Mouse (Mus musculus): ENCODE data around the gene Apobec1. TPM values are rescaled to one million over a fixed set of nuclear protein-coding genes. Genes with fewer than 3 reads are reported as not detected.
"Not testable (repeated sequence)": the region's sequence is repeated elsewhere in the genome, so short reads cannot be mapped to it uniquely, and the experiment has no call there.

The Apobec1 gene
- total and polyA plus RNA-seq, 3 experiments, result 11.7 to 13.5 (median 13.4) TPM

GRCm38 (mm10) chr6:122560427-122560826, 41.8 kb downstream of the Apobec1 start:
- peak; percentile 55 for DNase-seq

GRCm38 (mm10) chr6:122556959-122557561, 45.2 kb downstream of the Apobec1 start:
- peak; percentile 61 for DNase-seq

- no peak for DNase-seq
These were observed 47.0 kb downstream of the Apobec1 start for GRCm38 (mm10) chr6:122555266-122555665.

- no peak for DNase-seq
These were observed 48.1 kb downstream of the Apobec1 start for GRCm38 (mm10) chr6:122554102-122554501.

GRCm38 (mm10) chr6:122553606-122554005, 48.6 kb downstream of the Apobec1 start, which contains the start of gene Aicda:
Gene Aicda (plus strand): TSS chr6:122553801.
- no peak for DNase-seq

GRCm38 (mm10) chr6:122545948-122546347, 56.3 kb downstream of the Apobec1 start:
- no peak for DNase-seq

GRCm38 (mm10) chr6:122545289-122545882, 56.9 kb downstream of the Apobec1 start:
- DNase-seq, result no peak

GRCm38 (mm10) chr6:122544672-122545071, 57.6 kb downstream of the Apobec1 start:
- no peak for DNase-seq

GRCm38 (mm10) chr6:122543574-122543973, 58.7 kb downstream of the Apobec1 start:
- DNase-seq, result no peak

GRCm38 (mm10) chr6:122542459-122542858, 59.8 kb downstream of the Apobec1 start:
- not testable (repeated sequence) for DNase-seq

GRCm38 (mm10) chr6:122539564-122539963, 62.7 kb downstream of the Apobec1 start:
- no peak for DNase-seq

- DNase-seq, result no peak
These were observed 68.2 kb downstream of the Apobec1 start for GRCm38 (mm10) chr6:122534032-122534431.

GRCm38 (mm10) chr6:122532883-122533302, 69.4 kb downstream of the Apobec1 start:
- peak; percentile 28 for DNase-seq

- peak; percentile 5 for DNase-seq
These were observed 70.6 kb downstream of the Apobec1 start for GRCm38 (mm10) chr6:122531466-122532174.

GRCm38 (mm10) chr6:122528136-122528535, 74.1 kb downstream of the Apobec1 start:
- DNase-seq, result no peak

Other genes with a start within 250 kb of the Apobec1 start
- not detected for gene Rimklb, start 103.7 kb downstream of the Apobec1 start, total RNA-seq (2021)
- gene Rimklb, start 103.7 kb downstream of the Apobec1 start, polyA plus RNA-seq (2012; rRNA removed), result 0.09 TPM in 1 of 2 replicates, not detected in the other
- gene Mfap5, start 96.6 kb downstream of the Apobec1 start, total RNA-seq (2021), result 10 to 100 TPM; 15.5 to 22.6 TPM
- gene Mfap5, start 96.6 kb downstream of the Apobec1 start, polyA plus RNA-seq (2012; rRNA removed), result 38.2 and 38.8 TPM in 2 replicates
- gene Aicda, start 48.6 kb downstream of the Apobec1 start, total RNA-seq (2021), result not detected
- not detected in 2 replicates for gene Aicda, start 48.6 kb downstream of the Apobec1 start, polyA plus RNA-seq (2012; rRNA removed)
- not detected for gene Gdf3, start 7.6 kb upstream of the Apobec1 start, total RNA-seq (2021)
- gene Gdf3, start 7.6 kb upstream of the Apobec1 start, polyA plus RNA-seq (2012; rRNA removed), result 0.04 and 0.08 TPM in 2 replicates
- gene Dppa3, start 24.0 kb upstream of the Apobec1 start, total RNA-seq (2021), result not detected
- not detected in 2 replicates for gene Dppa3, start 24.0 kb upstream of the Apobec1 start, polyA plus RNA-seq (2012; rRNA removed)
- gene Nanog, start 105.0 kb upstream of the Apobec1 start, total RNA-seq (2021), result not detected
- not detected in 2 replicates for gene Nanog, start 105.0 kb upstream of the Apobec1 start, polyA plus RNA-seq (2012; rRNA removed)
- gene Slc2a3, start 199.2 kb upstream of the Apobec1 start, total RNA-seq (2021), result 10 to 100 TPM in 1 of 2 experiments, 1 to 10 TPM in 1; 5.2 to 10.5 TPM
- gene Slc2a3, start 199.2 kb upstream of the Apobec1 start, polyA plus RNA-seq (2012; rRNA removed), result 2.1 and 2.2 TPM in 2 replicates
- gene Foxj2, start 217.5 kb upstream of the Apobec1 start, total RNA-seq (2021), result 10 to 100 TPM; 20.0 to 24.4 TPM
- 12.4 and 14.8 TPM in 2 replicates for gene Foxj2, start 217.5 kb upstream of the Apobec1 start, polyA plus RNA-seq (2012; rRNA removed)